Mouse (Mus musculus): Measurements from ENCODE around the gene Hsd3b2. TPM values are rescaled to one million over a fixed set of nuclear protein-coding genes. Genes with fewer than 3 reads are reported as not detected.
"Not testable (repeated sequence)": the region's sequence is repeated elsewhere in the genome, so short reads cannot be mapped to it uniquely, and the experiment has no call there.

Hsd3b2 gene
- total RNA-seq (2014; rRNA removed), result not detected in 2 replicates
- polyA plus RNA-seq (2015; fragmentation: Nextera tagmentation; extraction: Ambion mirVana), result not detected in 2 replicates

GRCm38 (mm10) chr3:98724376-98724775 is at the start of gene Hsd3b2:
Gene Hsd3b2 (minus strand): TSS chr3:98724543.
- Histone ChIP-seq H3K9me3 (ENCODE audit: low read length) (no peaks in the 10 kb centered on the region), H3K27ac (ENCODE audit: low read depth, low read length) (no peak within 1 kb of the TSS), H3K4me2 (ENCODE audit: low read depth, low read length, poor library complexity, severe bottlenecking) (no peak within 1 kb of the TSS), H3K4me1 (ENCODE audit: insufficient read depth, low read length) (no peaks in the 10 kb centered on the region), H3K27me3 (ENCODE audit: insufficient read depth, low read length) (no peaks in the 10 kb centered on the region), H3K4me3 (ENCODE audit: low read depth, low read length) (no peak within 1 kb of the TSS), H3K36me3 (ENCODE audit: insufficient read depth, low read length) (no peaks in the 10 kb centered on the region), H3K9ac (replicated peaks; ENCODE audit: low read length, poor library complexity, severe bottlenecking) (no peak within 1 kb of the TSS)
- 86% methylated on average over 1 of the region's 1 CpGs for WGBS
- ATAC-seq (ENCODE audit: low FRiP score) (no peak), DNase-seq (ENCODE audit: low spot score) (no peak)
- TF ChIP-seq CTCF (IDR thresholded peaks at IDR 0.05), result no peak

- no peaks in the 10 kb centered on the region for H3K36me3 ChIP-seq (ENCODE audit: insufficient read depth, low read length)
- H3K4me2 ChIP-seq (ENCODE audit: low read depth, low read length, poor library complexity, severe bottlenecking), result no peak overlapping the region
- H3K27ac ChIP-seq (ENCODE audit: low read depth, low read length), result no peak overlapping the region
- no peaks in the 10 kb centered on the region for H3K27me3 ChIP-seq (ENCODE audit: insufficient read depth, low read length)
- H3K4me1 ChIP-seq (ENCODE audit: insufficient read depth, low read length), result no peaks in the 10 kb centered on the region
- H3K9ac ChIP-seq (replicated peaks; ENCODE audit: low read length, poor library complexity, severe bottlenecking), result no peak overlapping the region
- DNase-seq (ENCODE audit: low spot score), result peak; percentile 0
- no peak overlapping the region for H3K4me3 ChIP-seq (ENCODE audit: low read depth, low read length)
- H3K9me3 ChIP-seq (ENCODE audit: low read length), result no peaks in the 10 kb centered on the region
- no peak for TF ChIP-seq CTCF (IDR thresholded peaks at IDR 0.05)
- ATAC-seq (ENCODE audit: low FRiP score), result no peak
These were observed 39.8 kb upstream of the Hsd3b2 start for GRCm38 (mm10) chr3:98764155-98764554.

GRCm38 (mm10) chr3:98756836-98757235 is 32.5 kb upstream of the Hsd3b2 start:
- WGBS, result 87% methylated on average over 3 of the region's 3 CpGs
- DNase-seq (ENCODE audit: low spot score) (no peak), ATAC-seq (ENCODE audit: low FRiP score) (no peak)
- H3K9ac ChIP-seq (replicated peaks; ENCODE audit: low read length, poor library complexity, severe bottlenecking), result no peak overlapping the region
- H3K9me3 ChIP-seq (ENCODE audit: low read length), result no peaks in the 10 kb centered on the region
- TF ChIP-seq CTCF (IDR thresholded peaks at IDR 0.05), result no peak
- H3K4me1 ChIP-seq (ENCODE audit: insufficient read depth, low read length), result no peaks in the 10 kb centered on the region
- H3K4me2 ChIP-seq (ENCODE audit: low read depth, low read length, poor library complexity, severe bottlenecking), result no peak overlapping the region
- no peaks in the 10 kb centered on the region for H3K36me3 ChIP-seq (ENCODE audit: insufficient read depth, low read length)
- H3K27me3 ChIP-seq (ENCODE audit: insufficient read depth, low read length), result no peaks in the 10 kb centered on the region
- no peak overlapping the region for H3K4me3 ChIP-seq (ENCODE audit: low read depth, low read length)
- no peak overlapping the region for H3K27ac ChIP-seq (ENCODE audit: low read depth, low read length)

- H3K4me3 ChIP-seq (ENCODE audit: low read depth, low read length), result no peak overlapping the region
- H3K4me2 ChIP-seq (ENCODE audit: low read depth, low read length, poor library complexity, severe bottlenecking), result no peak overlapping the region
- no peaks in the 10 kb centered on the region for H3K4me1 ChIP-seq (ENCODE audit: insufficient read depth, low read length)
- ATAC-seq (ENCODE audit: low FRiP score) (no peak), DNase-seq (ENCODE audit: low spot score) (no peak)
- H3K9me3 ChIP-seq (ENCODE audit: low read length), result no peaks in the 10 kb centered on the region
- no peaks in the 10 kb centered on the region for H3K27me3 ChIP-seq (ENCODE audit: insufficient read depth, low read length)
- H3K27ac ChIP-seq (ENCODE audit: low read depth, low read length), result no peak overlapping the region
- H3K36me3 ChIP-seq (ENCODE audit: insufficient read depth, low read length), result no peaks in the 10 kb centered on the region
- no peak for TF ChIP-seq CTCF (IDR thresholded peaks at IDR 0.05)
- 77% methylated on average over 2 of the region's 2 CpGs for WGBS
- H3K9ac ChIP-seq (replicated peaks; ENCODE audit: low read length, poor library complexity, severe bottlenecking), result no peak overlapping the region
These were observed 27.8 kb upstream of the Hsd3b2 start for GRCm38 (mm10) chr3:98752171-98752570.

- peak; percentile 38 for TF ChIP-seq CTCF (IDR thresholded peaks at IDR 0.05)
- not testable (repeated sequence) for H3K4me1 ChIP-seq (ENCODE audit: insufficient read depth, low read length); DNase-seq (ENCODE audit: low spot score); H3K4me3 ChIP-seq (ENCODE audit: low read depth, low read length); H3K27ac ChIP-seq (ENCODE audit: low read depth, low read length); H3K36me3 ChIP-seq (ENCODE audit: insufficient read depth, low read length); H3K4me2 ChIP-seq (ENCODE audit: low read depth, low read length, poor library complexity, severe bottlenecking); H3K9ac ChIP-seq (replicated peaks; ENCODE audit: low read length, poor library complexity, severe bottlenecking); H3K9me3 ChIP-seq (ENCODE audit: low read length); H3K27me3 ChIP-seq (ENCODE audit: insufficient read depth, low read length); ATAC-seq (ENCODE audit: low FRiP score)
- WGBS, result 56% methylated on average over 1 of the region's 1 CpGs
These were observed 16.7 kb upstream of the Hsd3b2 start for GRCm38 (mm10) chr3:98741043-98741442.

GRCm38 (mm10) chr3:98734340-98734739 is 10.0 kb upstream of the Hsd3b2 start:
- 48% methylated on average over 4 of the region's 4 CpGs for WGBS
- Histone ChIP-seq H3K4me3 (ENCODE audit: low read depth, low read length) (no peak overlapping the region), H3K27ac (ENCODE audit: low read depth, low read length) (no peak overlapping the region), H3K4me2 (ENCODE audit: low read depth, low read length, poor library complexity, severe bottlenecking) (no peak overlapping the region), H3K4me1 (ENCODE audit: insufficient read depth, low read length) (no peaks in the 10 kb centered on the region), H3K9me3 (ENCODE audit: low read length) (no peaks in the 10 kb centered on the region), H3K27me3 (ENCODE audit: insufficient read depth, low read length) (no peaks in the 10 kb centered on the region), H3K9ac (replicated peaks; ENCODE audit: low read length, poor library complexity, severe bottlenecking) (no peak overlapping the region), H3K36me3 (ENCODE audit: insufficient read depth, low read length) (no peaks in the 10 kb centered on the region)
- ATAC-seq (ENCODE audit: low FRiP score), result no peak
- DNase-seq (ENCODE audit: low spot score), result no peak
- TF ChIP-seq CTCF (IDR thresholded peaks at IDR 0.05), result no peak
